Mouse (Mus musculus): ENCODE measurements around the gene Arap1.

- TF ChIP-seq CTCF (IDR thresholded peaks at IDR 0.05; ENCODE audit: borderline replicate concordance, insufficient read depth, low read depth, low read length) (no peak), POLR2A (IDR thresholded peaks at IDR 0.05; ENCODE audit: borderline replicate concordance, insufficient read depth, low read length) (no peak)
Observed at GRCm38 (mm10) chr7:101455141-101455540, 107.3 kb downstream of the Arap1 start.
